Mouse (Mus musculus) lung, postnatal 0 days (tissue): ENCODE results near the gene Obp2b.

ENCODE experiments used
- CTCF ChIP-seq: IDR thresholded peaks from 2 replicates; pipeline ENCODE4 v1.5.1; 2016; ENCODE audit warnings: antibody characterized with exemption, mild to moderate bottlenecking
- EP300 ChIP-seq: IDR thresholded peaks from 2 replicates; pipeline ENCODE4 v1.6.1; 2016; ENCODE audit warnings: antibody characterized with exemption, mild to moderate bottlenecking, control low read depth

GRCm38 (mm10) chr2:25775991-25776390, 39.2 kb downstream of the Obp2b start:
- TF ChIP-seq CTCF, result no peak
- no peak for TF ChIP-seq EP300
